Mouse (Mus musculus) C2C12 (cell line): Measurements from ENCODE around the gene Pigb.

ENCODE experiments used
- CTCF ChIP-seq: IDR thresholded peaks from one replicate; pipeline ENCODE4 v1.5.1; 2011; ENCODE audit not compliant: control insufficient read depth, insufficient read depth, insufficient read length
- MYOG ChIP-seq: IDR thresholded peaks from one replicate; pipeline ENCODE4 v1.6.1; 2011; ENCODE audit not compliant: control insufficient read depth, insufficient read length; ENCODE audit errors: extremely low read depth
- USF1 ChIP-seq: IDR thresholded peaks from one replicate; pipeline ENCODE4 v1.6.1; 2011; ENCODE audit warnings: low read depth, mild to moderate bottlenecking, control low read depth, moderate library complexity

DNA sequence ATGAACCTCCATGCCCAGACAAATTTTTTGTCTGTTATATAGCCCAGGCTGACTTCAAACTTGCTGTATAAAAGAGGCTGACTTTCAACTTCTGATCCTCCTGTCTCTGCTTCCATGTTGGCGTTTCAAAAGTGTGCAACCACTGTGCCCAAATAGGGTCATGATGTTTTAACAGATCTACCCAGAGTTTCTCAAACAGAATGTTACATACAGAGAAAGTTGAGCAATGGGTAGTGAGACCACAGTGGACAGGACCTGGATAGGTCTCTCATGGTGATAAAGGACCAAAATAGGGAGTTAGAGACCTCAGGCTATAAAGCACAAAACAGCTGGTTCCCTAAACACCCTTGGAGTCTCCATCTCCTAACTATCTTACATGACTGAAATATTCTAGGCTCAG, 9.7 kb downstream of the Pigb start:
- TF ChIP-seq CTCF (no peak), MYOG (no peak), USF1 (no peak)
